Comparison of ENCODE assay signal across 34 mouse cellular contexts in the genomic region with DNA sequence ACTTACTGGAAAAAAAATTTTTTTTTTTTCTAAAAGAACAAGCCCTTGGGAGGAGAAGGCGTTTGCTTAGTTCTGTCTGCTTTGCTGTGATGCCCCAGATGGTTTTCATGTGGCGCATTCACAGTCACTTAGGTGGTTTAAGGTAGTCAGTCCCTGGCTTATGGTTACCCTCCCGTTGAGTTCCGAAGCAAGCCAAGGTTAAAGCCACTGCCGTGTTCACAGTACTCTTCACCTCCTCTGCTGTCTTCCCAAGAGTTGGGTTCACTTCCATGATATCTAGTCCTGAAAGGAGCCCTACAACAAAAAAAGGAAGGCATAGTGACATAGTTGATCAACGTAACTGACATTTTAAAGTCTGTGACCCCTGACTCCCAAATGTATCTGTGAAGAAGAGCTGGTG. TPM values are rescaled to one million over a fixed set of nuclear protein-coding genes. Genes with fewer than 3 reads are reported as not detected.
"Had no signal": no experiment of that assay in that cellular context is flagged by ENCODE, and none has a peak within 500 bp of the region (broad histone marks: within the 10 kb centered on the region; RNA-seq: fewer than 3 reads in every experiment).

No protein-coding gene starts in this region.

- H3K4me1 ChIP-seq: limb, embryonic 10.5 days; liver, embryonic 12.5 days; liver, embryonic 13.5 days; liver, embryonic 15.5 days; lung, embryonic 15.5 days; midbrain, embryonic 10.5 days; midbrain, embryonic 12.5 days; midbrain, embryonic 15.5 days; neural tube, embryonic 12.5 days; neural tube, embryonic 13.5 days had no signal

- H3K27ac ChIP-seq: left cerebral cortex, adult 2 months; limb, embryonic 10.5 days; limb, embryonic 12.5 days; limb, embryonic 13.5 days; limb, embryonic 15.5 days; liver, embryonic 12.5 days; liver, embryonic 13.5 days; liver, embryonic 14.5 days; liver, embryonic 15.5 days; lung, embryonic 15.5 days; macrophage; midbrain, embryonic 10.5 days; midbrain, embryonic 12.5 days; midbrain, embryonic 15.5 days; neural tube, embryonic 12.5 days; neural tube, embryonic 13.5 days had no signal

- DNase-seq: left cerebral cortex, postnatal 4 days; liver; liver, embryonic 13.5 days; liver, postnatal 0 days; lung, adult 18-20 months; lung, adult 2 months; lung, embryonic 14.5 days; lung, postnatal 10 days; lung, postnatal 14 days; lung, postnatal 36 days; lung, postnatal 4 days; midbrain, embryonic 14.5 days had no signal

- H3K4me2 ChIP-seq: limb, embryonic 12.5 days; limb, embryonic 13.5 days; limb, embryonic 15.5 days; liver, embryonic 12.5 days; liver, embryonic 13.5 days; liver, embryonic 15.5 days; lung, embryonic 14.5 days; lung, embryonic 15.5 days; midbrain, embryonic 12.5 days; midbrain, embryonic 15.5 days; neural tube, embryonic 12.5 days; neural tube, embryonic 13.5 days had no signal

- H3K9ac ChIP-seq: limb, embryonic 12.5 days; limb, embryonic 13.5 days; limb, embryonic 15.5 days; liver, embryonic 12.5 days; liver, embryonic 13.5 days; liver, embryonic 14.5 days; liver, embryonic 15.5 days; liver, postnatal 0 days; lung, embryonic 14.5 days; lung, embryonic 15.5 days; midbrain, embryonic 12.5 days; midbrain, embryonic 15.5 days; neural tube, embryonic 12.5 days; neural tube, embryonic 13.5 days had no signal

- H3K4me3 ChIP-seq: left cerebral cortex, adult 2 months; limb, embryonic 10.5 days; limb, embryonic 12.5 days; limb, embryonic 13.5 days; limb, embryonic 15.5 days; liver, embryonic 12.5 days; liver, embryonic 13.5 days; liver, embryonic 15.5 days; lung, embryonic 15.5 days; megakaryocyte, embryonic 14.5 days; midbrain, embryonic 10.5 days; midbrain, embryonic 12.5 days; midbrain, embryonic 15.5 days; myocyte; neural tube, embryonic 12.5 days; neural tube, embryonic 13.5 days had no signal

- H3K9me3 ChIP-seq: limb, embryonic 10.5 days; limb, embryonic 12.5 days; limb, embryonic 13.5 days; limb, embryonic 15.5 days; liver, embryonic 12.5 days; liver, embryonic 13.5 days; liver, embryonic 15.5 days; lung, embryonic 15.5 days; megakaryocyte, embryonic 14.5 days; midbrain, embryonic 10.5 days; midbrain, embryonic 12.5 days; midbrain, embryonic 15.5 days; neural tube, embryonic 12.5 days; neural tube, embryonic 13.5 days had no signal

- H3K27me3 ChIP-seq: limb, embryonic 12.5 days; limb, embryonic 13.5 days; limb, embryonic 15.5 days; liver, embryonic 12.5 days; liver, embryonic 13.5 days; liver, embryonic 15.5 days; lung, embryonic 15.5 days; megakaryocyte, embryonic 14.5 days; midbrain, embryonic 12.5 days; midbrain, embryonic 15.5 days; neural tube, embryonic 12.5 days; neural tube, embryonic 13.5 days had no signal

- ATAC-seq: liver, embryonic 12.5 days; liver, postnatal 0 days; lung, postnatal 0 days; midbrain, embryonic 15.5 days; midbrain, embryonic 16.5 days had no signal

RNA-seq across cellular contexts. Expression of a gene that starts 11.8 kb away (rescaled TPM):
- total RNA-seq: left cerebral cortex, adult 2 months; left cerebral cortex, postnatal 14 days; left cerebral cortex, postnatal 4 days; megakaryocyte progenitor cell, adult 5-6 weeks; monocyte, adult 5-6 weeks had no signal
- polyA plus RNA-seq: macrophage, myocyte had no signal
